8 mouse cellular contexts compared by ENCODE assay signal in genomic region chr9:21936692-21937570, GRCm38 (mm10). TPM values are rescaled to one million over a fixed set of nuclear protein-coding genes. Genes with fewer than 3 reads are reported as not detected.
DNase-seq lines count a peak whose midpoint lies in the region; ATAC-seq and TF ChIP-seq lines count a peak whose summit lies in the region.

Gene Plppr2 (plus strand): TSS chr9:21937033.

- no peaks in the 10 kb centered on the region for H3K27me3 ChIP-seq in hindbrain, embryonic 11.5 days (ENCODE audit: control insufficient read depth, insufficient read depth, low read length)
- no peaks in the 10 kb centered on the region for H3K27me3 ChIP-seq in lung, embryonic 16.5 days (ENCODE audit: control insufficient read depth, insufficient read depth, low read depth, low read length)
- no peaks in the 10 kb centered on the region for H3K27me3 ChIP-seq in thymus, adult 2 months (ENCODE audit: control insufficient read depth, insufficient read depth, low read length)

- H3K4me1 ChIP-seq in hindbrain, embryonic 11.5 days (replicated peaks; ENCODE audit: control insufficient read depth, insufficient read depth, low read length): no peaks in the 10 kb centered on the region
- H3K4me1 ChIP-seq in lung, embryonic 16.5 days (replicated peaks; ENCODE audit: control insufficient read depth, insufficient read depth, low read length): peaks cover 3% of the 10 kb centered on the region
- H3K4me1 ChIP-seq in thymus, adult 2 months (replicated peaks; ENCODE audit: control insufficient read depth, insufficient read depth, low read length): peaks cover 10% of the 10 kb centered on the region

- no peaks in the 10 kb centered on the region for H3K36me3 ChIP-seq in hindbrain, embryonic 11.5 days (ENCODE audit: control insufficient read depth, insufficient read depth, low read length)
- no peaks in the 10 kb centered on the region for H3K36me3 ChIP-seq in lung, embryonic 16.5 days (ENCODE audit: control insufficient read depth, insufficient read depth, low read length)
- no peaks in the 10 kb centered on the region for H3K36me3 ChIP-seq in thymus, adult 2 months (ENCODE audit: control insufficient read depth, insufficient read depth, low read length)

- no peak for TF ChIP-seq POLR2A in thymus, adult 2 months (IDR thresholded peaks at IDR 0.05; ENCODE audit: control insufficient read depth, extremely low read depth, insufficient read depth, low read length, poor library complexity)

- H3K9ac ChIP-seq in hindbrain, embryonic 11.5 days (ENCODE audit: low read depth, low read length): peak within 1 kb of the TSS; percentile 75
- peak within 1 kb of the TSS; percentile 70 for H3K9ac ChIP-seq in lung, embryonic 16.5 days (ENCODE audit: low read length)

- TF ChIP-seq CTCF in thymus, adult 2 months (IDR thresholded peaks at IDR 0.05; ENCODE audit: borderline replicate concordance, control insufficient read depth, extremely low read depth, insufficient read depth, low read length, poor library complexity): no peak

- H3K9me3 ChIP-seq in hindbrain, embryonic 11.5 days (ENCODE audit: control insufficient read depth, low read length): no peaks in the 10 kb centered on the region
- no peaks in the 10 kb centered on the region for H3K9me3 ChIP-seq in lung, embryonic 16.5 days (ENCODE audit: control insufficient read depth, low read length)

- peak within 1 kb of the TSS; percentile 67 for H3K4me3 ChIP-seq in hindbrain, embryonic 11.5 days (ENCODE audit: low read depth, low read length)
- peak within 1 kb of the TSS; percentile 63 for H3K4me3 ChIP-seq in lung, embryonic 16.5 days (ENCODE audit: low read length)
- H3K4me3 ChIP-seq in thymus, adult 2 months (ENCODE audit: control insufficient read depth, insufficient read depth, low read length): peak within 1 kb of the TSS; percentile 35

- H3K27ac ChIP-seq in hindbrain, embryonic 11.5 days (ENCODE audit: low read depth, low read length): peak within 1 kb of the TSS; percentile 62; the same call in 1 of the 2 replicates
- H3K27ac ChIP-seq in lung, embryonic 16.5 days (ENCODE audit: low read length): 0 out of 2 replicates have a peak within 1 kb of the TSS, but pooled peaks have one; percentile 45
- no peak within 1 kb of the TSS for H3K27ac ChIP-seq in thymus, adult 2 months (ENCODE audit: control insufficient read depth, insufficient read depth, low read length)

- H3K4me2 ChIP-seq in hindbrain, embryonic 11.5 days (replicated peaks; ENCODE audit: low read depth, low read length): peak within 1 kb of the TSS; percentile 71
- H3K4me2 ChIP-seq in lung, embryonic 16.5 days (ENCODE audit: low read depth, low read length): peak within 1 kb of the TSS; percentile 84

- DNase-seq in NIH3T3 (ENCODE audit: low read depth): peak; percentile 97
- peak; percentile 100 for DNase-seq in cerebellum, postnatal 10 days
- DNase-seq in frontal cortex, adult 2 months (ENCODE audit: extremely low spot score in 1 of 2, low spot score in 1 of 2): peak; percentile 98
- DNase-seq in hindbrain, embryonic 11.5 days (ENCODE audit: low spot score): peak; percentile 97
- DNase-seq in layer of hippocampus, adult 9-11 months: peak; percentile 99
- DNase-seq in ovary, adult 18-20 months (ENCODE audit: low spot score): peak; percentile 97
- peak; percentile 74 for DNase-seq in thymus, adult 2 months

- 3% methylated on average over 41 of the region's 43 CpGs for WGBS in hindbrain, embryonic 11.5 days
- WGBS in lung, embryonic 16.5 days: 1% methylated on average over 42 of the region's 43 CpGs
- WGBS in thymus, adult 2 months: 5% methylated on average over 42 of the region's 43 CpGs

- peak; percentile 95 for ATAC-seq in hindbrain, embryonic 11.5 days (ENCODE audit: low FRiP score)
- ATAC-seq in lung, embryonic 16.5 days (ENCODE audit: low read depth): peak; percentile 99

RNA-seq across cellular contexts. Expression of gene Plppr2, which starts in this region (rescaled TPM):
- 182 and 192 TPM in 2 replicates for polyA plus RNA-seq in frontal cortex, adult 2 months (2012; rRNA removed)
- 21.0 and 22.3 TPM in 2 replicates for polyA plus RNA-seq in hindbrain, embryonic 11.5 days (2014; fragmentation: Nextera tagmentation; extraction: Ambion mirVana)
- polyA plus RNA-seq in lung, embryonic 16.5 days (2015; fragmentation: Nextera tagmentation; extraction: Ambion mirVana): 7.7 and 8.2 TPM in 2 replicates
- 3.8 and 5.5 TPM in 2 replicates for polyA plus RNA-seq in thymus, adult 2 months (2012; rRNA removed)
